Mouse (Mus musculus) cerebellum, adult 18-20 months (tissue): ENCODE results near the gene Gm42906.

Source experiments
- DNase-seq, 2 experiments: peaks; one replicate each; pipeline ENCODE4 v3.0.0; 2021

Gm42906 gene

DNA sequence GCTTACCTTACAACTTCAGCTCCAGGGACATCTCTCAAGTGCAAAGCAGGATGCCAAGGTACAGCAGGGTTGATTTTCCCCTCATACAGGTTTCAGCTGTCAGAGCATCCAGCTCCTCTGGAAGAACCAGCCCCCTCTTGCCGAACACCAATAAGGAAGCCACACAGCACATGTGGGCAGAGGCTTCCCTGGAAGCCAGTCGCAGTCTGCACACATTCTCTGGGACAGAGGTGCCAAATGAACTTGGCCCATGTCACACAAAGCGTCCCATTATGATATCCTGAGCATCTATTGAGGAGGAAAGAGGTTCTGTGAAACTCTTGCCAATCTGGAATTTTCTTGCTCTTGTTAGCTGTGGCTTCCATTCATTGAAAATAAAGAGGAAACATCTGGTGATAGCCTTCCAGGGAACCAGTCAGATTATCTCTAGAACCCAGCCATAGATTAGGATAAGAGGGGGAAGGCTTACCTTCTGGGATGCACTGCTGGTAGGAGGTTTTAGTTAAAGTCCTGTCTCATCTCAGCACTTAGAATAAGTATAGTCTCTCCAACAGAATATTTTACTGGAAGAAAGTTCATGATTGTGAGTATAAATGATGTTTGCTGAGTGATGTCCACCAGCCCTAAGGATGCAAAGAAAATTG lies at the start of gene Gm42906:
Gene Gm42906, minus strand, starts transcription at position 51 of the 644 bp plus-strand sequence.
- DNase-seq, result no peak

GRCm38 (mm10) chr5:151445695-151446094 lies 17.7 kb upstream of the Gm42906 start:
- no peak for DNase-seq

- no peak for DNase-seq
These were observed 7.1 kb upstream of the Gm42906 start for GRCm38 (mm10) chr5:151435106-151435505.

GRCm38 (mm10) chr5:151426466-151426865 lies 1.5 kb downstream of the Gm42906 start:
- no peak for DNase-seq

DNA sequence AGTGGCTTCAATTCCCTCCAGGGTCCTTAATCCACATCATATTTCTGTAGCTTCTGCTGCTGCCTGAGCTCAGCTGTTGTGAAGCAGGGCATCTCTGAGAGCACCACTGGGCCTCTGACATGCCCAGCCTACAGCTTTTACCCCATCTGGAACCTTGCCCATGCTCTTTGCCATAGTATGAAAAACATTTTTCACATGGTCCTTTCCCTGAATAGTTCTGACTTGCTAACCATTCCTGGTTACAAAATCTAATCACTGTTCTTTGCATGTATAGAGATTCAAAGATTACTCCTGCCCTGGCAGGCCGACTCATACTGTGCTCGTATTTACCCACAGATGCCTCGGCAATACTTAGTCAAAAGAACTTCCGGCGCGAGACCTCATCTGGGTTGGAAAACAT lies 5.3 kb downstream of the Gm42906 start:
- no peak for DNase-seq

DNA sequence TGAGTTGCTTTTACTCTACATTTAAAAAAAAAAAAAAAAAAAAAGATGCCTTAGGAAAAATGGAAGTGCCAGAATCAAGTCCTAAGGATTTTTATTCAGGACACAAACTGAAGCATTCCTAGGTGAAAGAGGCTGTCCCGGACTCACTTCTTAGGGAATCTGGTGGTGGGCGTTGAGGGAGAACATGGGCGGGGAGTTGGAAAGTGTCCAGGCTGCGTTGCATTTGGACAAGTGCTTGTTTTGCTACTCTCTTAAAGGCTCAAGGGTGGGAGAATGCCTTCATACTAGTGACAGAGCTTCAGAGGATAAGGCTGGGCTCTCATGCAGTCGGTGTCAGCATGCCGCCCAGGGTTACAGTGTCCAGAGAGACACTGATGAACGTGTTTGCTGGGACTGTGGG lies 6.1 kb downstream of the Gm42906 start:
- no peak for DNase-seq

DNA sequence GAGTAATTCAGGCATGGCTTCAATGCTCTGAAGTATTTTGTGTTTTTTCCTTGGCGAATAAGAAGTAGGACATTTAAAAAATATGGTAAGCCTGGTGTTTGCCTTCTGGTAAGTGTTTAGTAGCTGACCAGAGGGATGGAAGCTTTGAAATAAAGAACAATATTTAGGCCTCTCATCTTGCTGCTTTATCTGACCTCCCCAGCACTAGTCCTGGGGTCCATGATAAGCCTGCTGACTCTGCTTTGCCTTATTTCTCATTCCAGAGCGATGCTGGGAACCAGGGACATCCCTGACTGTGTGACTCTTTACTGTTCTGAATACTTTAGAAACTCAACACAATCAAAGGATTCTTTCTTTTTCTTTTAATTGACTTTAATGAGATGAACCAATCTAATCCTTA lies 9.4 kb downstream of the Gm42906 start:
- DNase-seq, result no peak

DNA sequence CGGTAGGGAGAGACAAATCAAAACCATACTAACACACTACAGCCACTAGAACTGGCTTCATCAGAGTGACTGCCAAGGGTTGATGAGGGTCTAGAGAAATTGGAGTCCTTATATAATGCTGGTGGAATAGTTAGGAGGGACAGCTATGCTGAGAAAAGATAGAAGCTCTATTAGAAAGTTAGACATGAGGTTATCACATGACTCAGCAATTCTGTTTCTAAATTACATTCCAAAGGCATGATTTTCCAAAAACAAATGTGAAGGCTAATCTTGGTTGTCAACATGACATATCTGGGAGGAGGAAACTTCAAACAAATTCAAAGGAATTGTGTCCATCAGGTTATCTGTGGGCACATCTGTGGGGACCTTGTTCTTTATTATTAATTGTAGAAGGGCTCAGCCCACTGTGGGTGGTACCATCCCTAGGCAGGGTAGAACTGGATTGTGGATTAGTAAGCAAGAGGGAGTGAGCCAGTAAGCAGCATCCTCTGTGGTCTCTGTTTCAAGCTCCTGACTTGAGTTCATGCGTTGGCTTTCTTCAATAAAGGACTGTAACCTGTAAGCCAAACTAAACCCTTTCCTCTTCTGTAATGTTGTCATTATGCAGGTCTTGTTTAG lies 10.4 kb downstream of the Gm42906 start:
- no peak for DNase-seq

- no peak for DNase-seq
These were observed 11.0 kb downstream of the Gm42906 start for GRCm38 (mm10) chr5:151416988-151417387.

- no peak for DNase-seq
These were observed 14.3 kb downstream of the Gm42906 start for GRCm38 (mm10) chr5:151413617-151414016.

DNA sequence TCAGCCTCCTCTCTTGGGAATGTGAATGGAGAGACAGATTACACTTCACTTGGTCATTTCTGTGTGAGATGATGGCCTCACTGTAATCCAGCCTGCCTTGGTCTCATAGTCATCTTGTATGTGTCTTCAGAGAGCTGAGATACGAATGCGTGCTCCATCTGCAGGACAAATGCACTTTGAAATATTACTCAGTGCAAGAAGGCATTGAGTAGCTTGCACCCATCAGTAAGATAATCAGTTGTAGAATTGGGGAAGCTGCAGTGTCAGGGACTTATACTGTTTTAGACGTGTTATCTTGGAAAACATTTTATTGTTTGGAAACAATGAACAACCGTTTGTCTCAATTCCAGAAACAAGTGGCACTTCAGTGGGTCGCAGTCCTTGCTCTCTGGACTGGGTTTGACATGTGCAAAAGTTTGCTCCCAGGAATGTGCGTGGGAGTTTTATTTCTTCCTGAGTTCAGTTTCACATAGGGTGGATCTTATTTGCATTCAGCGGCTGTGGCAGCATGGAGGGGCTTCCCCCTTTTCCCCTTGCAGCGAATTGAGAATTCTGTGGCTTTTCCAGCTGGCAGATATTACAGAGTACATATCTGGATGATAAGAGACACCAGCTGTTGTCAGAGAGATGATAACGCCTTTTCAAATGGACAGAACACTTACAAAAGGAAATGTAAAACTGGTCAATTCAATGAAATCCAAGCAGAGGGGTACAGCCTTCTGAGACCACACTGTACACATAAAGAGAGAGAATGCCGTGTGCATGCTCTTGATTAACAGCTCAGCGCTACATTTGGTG lies 15.1 kb downstream of the Gm42906 start:
- DNase-seq, result no peak

DNA sequence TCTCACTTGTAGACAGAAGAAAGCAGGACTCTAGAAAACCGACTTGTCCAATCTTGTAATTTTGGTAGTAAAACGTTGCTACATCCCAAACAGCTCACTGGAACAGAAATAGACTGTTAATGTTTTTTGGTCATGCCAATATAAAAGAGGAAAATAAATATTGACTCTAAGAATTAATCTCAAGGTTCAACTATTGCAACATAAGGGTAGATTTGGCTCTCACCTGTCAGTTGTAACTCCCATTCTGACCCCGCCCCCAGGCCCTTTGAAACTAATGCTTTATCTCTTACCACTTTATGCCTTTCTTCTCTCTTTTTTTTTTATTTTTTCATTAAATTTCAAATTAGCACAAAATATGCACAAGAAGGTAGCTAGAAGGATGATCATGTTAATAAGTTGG lies 18.0 kb downstream of the Gm42906 start:
- no peak for DNase-seq

DNA sequence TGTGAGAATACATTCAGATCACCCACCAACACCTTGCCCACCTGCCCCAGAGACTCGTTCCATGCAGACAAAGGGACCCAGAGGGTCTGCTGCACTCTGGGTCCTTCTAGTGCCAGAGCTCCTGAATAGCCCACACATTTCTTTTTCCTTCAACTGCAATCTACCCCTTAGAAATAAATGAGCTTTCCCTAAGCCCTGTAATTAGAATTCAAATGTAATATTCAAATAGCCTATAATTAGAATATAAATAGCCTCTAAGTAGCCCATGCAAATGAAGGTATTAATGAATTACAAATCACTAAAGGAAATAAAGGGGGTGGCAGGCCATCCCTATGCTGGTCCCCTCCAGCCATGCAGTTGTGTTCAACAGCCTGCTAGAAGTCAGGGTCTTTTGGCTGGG lies 18.7 kb downstream of the Gm42906 start:
- no peak for DNase-seq

DNA sequence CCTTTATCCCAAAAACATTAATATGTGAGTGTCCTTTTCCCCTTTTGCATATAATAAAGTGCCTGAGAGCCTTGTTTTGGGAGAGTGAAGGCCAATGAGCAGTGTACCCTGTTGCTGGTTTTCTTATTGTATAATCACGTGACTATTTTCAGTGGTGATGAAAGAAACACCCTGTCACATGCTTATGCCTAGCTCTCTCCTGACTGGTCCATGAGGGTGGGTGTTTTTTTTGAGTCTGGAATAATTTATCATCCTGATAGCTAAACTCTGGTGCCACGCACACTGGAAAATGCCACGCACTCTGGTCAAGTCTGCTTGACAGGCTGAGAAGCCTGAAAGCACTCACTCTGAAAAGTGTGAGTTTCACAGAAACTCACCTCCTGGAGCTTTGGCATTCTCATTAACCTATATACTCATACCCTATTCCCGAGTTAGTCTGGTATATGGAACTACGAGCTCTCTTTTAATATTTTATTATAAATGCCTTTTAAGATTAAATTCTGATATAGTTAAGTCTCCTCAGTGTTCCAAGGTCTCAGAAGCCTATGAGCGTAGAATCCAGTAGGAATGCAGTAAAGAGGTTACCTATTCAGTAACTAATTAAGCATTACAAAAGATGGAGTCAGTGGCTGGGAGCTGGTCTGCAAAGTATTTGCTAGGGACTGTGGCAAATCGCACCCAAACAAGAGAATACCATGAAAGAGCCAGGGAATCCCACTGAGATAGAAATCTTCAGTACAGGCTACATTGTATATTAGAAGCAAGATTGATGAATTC lies 19.7 kb downstream of the Gm42906 start:
- no peak for DNase-seq

GRCm38 (mm10) chr5:151407493-151407892 lies 20.5 kb downstream of the Gm42906 start:
- no peak for DNase-seq

DNA sequence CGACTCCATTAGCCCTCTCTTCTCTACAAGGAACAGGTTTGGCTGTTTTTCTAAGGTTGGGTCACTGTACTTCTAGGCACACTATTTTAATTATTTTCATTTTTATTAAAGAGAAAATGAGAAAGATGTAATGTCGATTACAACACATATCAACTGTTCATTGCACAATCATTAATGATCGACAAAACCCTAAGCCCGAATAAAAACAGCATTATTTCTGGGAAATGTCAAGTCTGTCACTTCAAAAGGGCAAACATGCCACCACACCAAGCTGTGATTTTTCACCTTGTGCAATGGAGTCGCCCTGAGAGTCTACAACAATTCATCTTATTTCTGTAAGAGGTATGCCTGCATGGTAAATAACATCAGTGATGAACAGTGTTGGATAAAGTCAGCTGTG lies 21.7 kb downstream of the Gm42906 start:
- DNase-seq, result no peak

DNA sequence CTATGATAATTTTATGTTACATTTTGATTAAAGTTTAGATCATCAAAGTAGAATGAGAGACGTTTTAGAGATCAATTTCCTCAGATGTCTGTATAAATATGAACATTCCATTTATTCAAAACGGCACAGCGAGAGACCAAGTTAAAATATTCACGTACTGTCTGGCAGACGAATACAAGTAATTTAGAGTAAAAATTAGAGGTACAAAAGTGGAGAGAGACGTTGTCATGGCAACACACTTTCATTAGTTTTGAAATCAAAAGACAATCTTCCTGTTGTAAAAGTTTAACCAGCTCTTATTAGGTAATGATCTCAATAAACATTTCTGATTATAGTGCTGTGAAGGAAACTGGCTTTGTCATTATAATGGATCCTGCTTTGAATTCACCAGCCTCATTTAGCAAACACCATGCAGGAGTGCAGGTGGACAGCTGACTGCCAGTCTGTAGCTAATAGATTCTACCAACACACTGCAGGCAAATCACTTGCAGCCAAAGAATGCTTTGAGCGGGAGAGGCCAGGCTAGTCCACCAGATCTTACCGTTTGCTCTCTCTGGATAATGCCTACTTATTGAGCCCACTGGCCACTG lies 22.6 kb downstream of the Gm42906 start:
- DNase-seq, result no peak

GRCm38 (mm10) chr5:151403586-151403985 lies 24.4 kb downstream of the Gm42906 start:
- DNase-seq, result no peak

DNA sequence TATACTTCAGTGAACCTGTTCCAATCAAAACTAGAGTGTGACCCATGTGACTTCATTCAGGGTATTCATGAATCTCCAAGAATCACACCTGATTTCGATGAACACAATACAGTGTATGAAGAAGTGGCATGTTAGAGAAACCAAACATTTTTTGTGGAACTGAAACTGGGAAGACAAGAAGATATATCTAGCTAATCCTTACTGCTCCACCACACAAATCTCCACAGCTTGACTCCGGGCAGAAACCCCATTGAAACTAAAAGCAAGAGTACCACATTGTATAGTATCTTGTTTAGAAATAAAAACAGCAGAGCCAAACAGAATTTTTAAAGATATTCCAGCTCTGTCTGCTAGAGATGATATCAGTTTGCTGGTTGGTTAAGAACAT lies 27.4 kb downstream of the Gm42906 start:
- DNase-seq, result no peak

DNA sequence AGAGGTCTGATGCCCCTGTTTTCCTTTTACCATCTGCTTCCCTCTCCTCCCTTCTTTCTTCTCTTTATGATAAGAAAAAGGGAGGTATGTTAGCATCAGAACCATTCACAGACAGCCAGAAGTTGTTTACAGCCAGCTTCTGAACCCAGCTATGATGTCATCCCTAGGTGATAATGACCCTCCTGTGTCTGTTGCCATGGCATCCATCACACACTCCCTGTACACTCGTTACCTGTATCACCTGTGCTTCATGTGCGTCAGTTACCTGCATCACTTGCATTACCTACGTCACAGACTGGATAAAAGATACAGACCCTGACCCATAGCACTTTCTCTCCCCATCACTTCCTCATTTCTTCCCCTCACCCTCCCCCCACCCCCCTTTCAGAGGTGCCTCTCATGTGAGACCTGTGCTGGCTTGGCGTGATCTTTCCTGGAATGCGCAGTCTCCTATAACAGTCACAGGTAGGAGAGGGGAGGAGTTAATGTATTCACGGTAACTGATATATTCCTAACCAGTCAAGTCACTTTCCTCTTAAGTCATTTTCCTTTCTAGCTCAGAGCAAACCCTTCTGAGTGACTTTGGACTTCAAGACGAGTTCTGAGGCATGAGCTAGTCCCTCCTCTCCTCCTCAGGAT lies 27.9 kb downstream of the Gm42906 start:
- DNase-seq, result no peak

DNA sequence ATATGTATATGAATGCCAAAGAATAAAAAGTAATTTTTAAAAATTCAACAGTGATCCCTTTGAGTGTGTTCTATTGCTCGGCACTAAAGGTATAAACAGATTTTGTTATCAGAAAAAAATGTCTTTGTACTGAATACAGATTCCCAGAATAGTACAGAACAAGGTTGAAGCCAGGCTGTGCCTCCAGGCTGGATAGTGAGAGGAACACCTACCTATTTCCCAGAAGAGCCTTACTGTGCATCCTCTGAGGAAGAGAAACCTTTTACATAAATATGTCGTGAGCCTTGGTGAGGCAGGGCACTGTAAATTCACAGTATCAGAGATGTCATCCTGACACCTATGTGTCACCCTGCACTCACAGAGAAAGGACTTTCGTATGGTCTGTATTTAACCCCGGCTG lies 31.8 kb downstream of the Gm42906 start:
- DNase-seq, result no peak

DNA sequence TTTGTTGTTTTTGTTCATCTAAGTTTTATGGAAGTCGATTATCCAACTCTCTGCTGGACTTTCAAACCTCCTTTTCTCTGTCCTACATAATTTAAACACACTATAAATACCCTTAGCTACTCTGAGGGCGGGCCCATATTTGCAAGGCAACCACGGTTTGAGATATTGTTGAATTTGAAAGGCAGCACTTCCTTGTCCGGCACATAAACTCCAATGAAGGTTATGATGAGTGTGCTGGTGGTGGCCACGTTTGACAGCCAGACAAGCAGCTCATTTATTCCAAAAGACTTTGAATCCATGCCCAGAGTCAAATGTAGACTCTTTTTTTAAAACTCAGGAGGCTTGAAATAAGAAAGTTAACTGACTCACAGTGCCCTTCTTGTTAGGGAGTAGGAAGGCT lies 33.3 kb downstream of the Gm42906 start:
- DNase-seq, result no peak
